Mouse (Mus musculus): ENCODE results near the gene Mapk8ip3. TPM values are rescaled to one million over a fixed set of nuclear protein-coding genes. Genes with fewer than 3 reads are reported as not detected.

Mapk8ip3 gene
- polyA plus RNA-seq, 1 experiment from 2014 or later = 82.1 TPM

DNA sequence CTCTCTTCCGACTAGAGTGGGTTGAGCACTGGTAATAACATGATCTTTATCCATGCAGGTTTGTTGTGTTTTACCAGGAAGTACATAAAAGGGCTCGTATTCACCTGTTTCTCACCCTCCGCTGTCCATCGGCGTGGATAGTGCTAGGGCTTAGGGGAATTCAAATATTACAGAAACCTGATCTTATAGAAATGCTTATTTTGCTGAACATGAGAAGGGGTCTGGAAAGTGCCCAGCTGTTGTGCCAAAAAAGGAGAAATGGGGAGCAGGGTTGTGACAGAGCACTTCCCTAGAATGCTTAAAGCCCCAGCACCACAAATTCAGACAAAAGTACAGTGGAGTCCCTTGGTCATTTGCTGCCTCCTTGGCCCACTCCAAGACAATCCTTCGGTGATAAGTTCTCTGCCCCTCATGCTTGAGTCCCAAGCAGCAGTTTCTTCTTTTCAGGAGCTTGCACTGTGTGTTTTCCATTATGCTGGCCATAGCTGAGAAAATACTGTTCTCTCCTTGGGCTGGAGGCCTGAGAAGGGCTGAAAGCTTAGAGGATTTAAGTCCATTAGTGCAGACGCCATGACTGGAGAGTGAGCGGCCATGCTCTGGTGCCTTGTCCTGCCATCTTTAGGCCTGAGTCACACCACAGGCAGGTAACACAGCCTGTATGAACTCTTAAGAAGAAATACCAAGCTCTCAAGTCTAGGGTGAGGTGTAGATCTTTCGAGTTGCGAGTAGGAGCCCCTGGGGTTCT is 85.2 kb downstream of the Mapk8ip3 start:
- H3K4me2 ChIP-seq (replicated peaks) = peak overlapping the region; percentile 92
- no peak overlapping the region for H3K27ac ChIP-seq
- no peak for ATAC-seq (ENCODE audit: low FRiP score, low read depth)
- H3K9me3 ChIP-seq = no peaks in the 10 kb centered on the region
- H3K4me3 ChIP-seq = peak overlapping the region; percentile 78; the same call in 1 of the 2 replicates
- peaks cover 9% of the 10 kb centered on the region for H3K36me3 ChIP-seq
- H3K4me1 ChIP-seq = peaks cover 17% of the 10 kb centered on the region; the same call in 1 of the 2 replicates
- 85% methylated on average over 10 of the region's 10 CpGs for WGBS
- H3K9ac ChIP-seq = no peak overlapping the region
- H3K27me3 ChIP-seq (replicated peaks) = peaks cover 4% of the 10 kb centered on the region; the same call in 1 of the 2 replicates

DNA sequence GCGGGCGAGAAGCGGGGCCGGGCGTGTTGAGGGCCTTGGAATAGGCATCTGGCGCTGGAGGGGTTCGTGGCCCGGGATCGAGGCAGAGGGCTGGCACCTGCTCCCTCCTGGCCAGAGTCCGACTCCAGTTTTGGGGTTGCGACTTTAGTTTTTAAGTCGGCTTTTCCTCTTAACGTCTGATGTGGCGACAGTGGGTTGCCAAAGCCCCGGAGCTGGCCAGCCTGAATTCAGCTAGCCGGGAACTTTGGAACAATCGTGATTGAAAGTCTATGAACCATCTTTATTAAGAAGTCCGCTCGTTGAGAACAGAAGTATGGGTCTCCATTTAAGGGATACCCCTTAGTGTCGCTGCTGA is 86.0 kb downstream of the Mapk8ip3 start:
- peaks cover 7% of the 10 kb centered on the region for H3K36me3 ChIP-seq
- peak overlapping the region; percentile 78 for H3K4me3 ChIP-seq
- no peak; the same call in 1 of the 2 replicates for ATAC-seq (ENCODE audit: low FRiP score, low read depth)
- H3K27ac ChIP-seq = no peak overlapping the region; the same call in 1 of the 2 replicates
- H3K4me2 ChIP-seq (replicated peaks) = peak overlapping the region; percentile 92
- H3K27me3 ChIP-seq (replicated peaks) = peaks cover 4% of the 10 kb centered on the region; the same call in 1 of the 2 replicates
- peaks cover 17% of the 10 kb centered on the region; the same call in 1 of the 2 replicates for H3K4me1 ChIP-seq
- peak overlapping the region; percentile 67 for H3K9ac ChIP-seq
- H3K9me3 ChIP-seq = no peaks in the 10 kb centered on the region
- 2% methylated on average over 20 of the region's 20 CpGs for WGBS

DNA sequence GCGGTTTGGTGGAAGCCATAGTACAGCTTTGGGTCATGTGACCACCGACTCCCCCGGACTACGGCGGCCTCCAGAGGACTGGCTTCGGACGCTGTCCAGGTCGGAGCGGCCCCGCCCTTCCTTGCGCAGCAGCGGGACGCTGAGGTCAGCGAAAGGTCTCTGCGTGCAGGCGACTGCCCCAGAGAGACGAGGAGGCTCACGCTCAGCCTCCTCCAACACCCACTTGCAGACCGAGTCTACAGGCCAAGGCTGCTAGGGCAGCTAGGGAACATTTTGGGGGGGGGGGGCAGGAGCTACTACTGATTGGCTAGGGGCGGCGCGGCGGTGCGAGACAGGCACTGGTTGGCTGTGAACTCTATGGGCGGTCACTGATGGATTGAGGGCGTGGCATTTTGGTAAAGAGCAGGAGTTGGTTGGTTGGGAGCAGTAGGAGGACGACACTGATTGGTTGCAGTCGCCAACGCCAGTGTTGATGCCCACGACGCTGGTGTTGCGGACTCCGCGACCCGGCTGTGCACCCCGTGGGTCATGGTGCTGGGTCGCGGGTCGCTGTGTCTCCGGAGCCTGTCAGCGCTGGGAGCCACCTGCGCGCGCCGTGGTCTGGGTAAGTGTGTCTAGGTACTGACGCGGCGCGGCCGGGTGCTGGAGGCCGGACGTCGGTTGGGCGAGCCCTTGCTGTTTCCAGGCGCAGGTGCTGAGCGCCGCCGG is 86.6 kb downstream of the Mapk8ip3 start, which contains the start of gene Fahd1:
TSS of gene Fahd1 (minus strand) at position 300 of the 708 bp plus-strand sequence.
- Histone ChIP-seq H3K36me3 (peaks cover 7% of the 10 kb centered on the region), H3K9me3 (no peaks in the 10 kb centered on the region), H3K4me1 (peaks cover 17% of the 10 kb centered on the region; the same call in 1 of the 2 replicates), H3K4me3 (peak within 1 kb of the TSS; percentile 78), H3K9ac (peak within 1 kb of the TSS; percentile 77), H3K4me2 (replicated peaks) (peak within 1 kb of the TSS; percentile 92), H3K27ac (peak within 1 kb of the TSS; percentile 84), H3K27me3 (replicated peaks) (peaks cover 4% of the 10 kb centered on the region; the same call in 1 of the 2 replicates)
- under 1% methylated on average over 58 of the region's 58 CpGs for WGBS
- peak; percentile 100 for ATAC-seq (ENCODE audit: low FRiP score, low read depth)

DNA sequence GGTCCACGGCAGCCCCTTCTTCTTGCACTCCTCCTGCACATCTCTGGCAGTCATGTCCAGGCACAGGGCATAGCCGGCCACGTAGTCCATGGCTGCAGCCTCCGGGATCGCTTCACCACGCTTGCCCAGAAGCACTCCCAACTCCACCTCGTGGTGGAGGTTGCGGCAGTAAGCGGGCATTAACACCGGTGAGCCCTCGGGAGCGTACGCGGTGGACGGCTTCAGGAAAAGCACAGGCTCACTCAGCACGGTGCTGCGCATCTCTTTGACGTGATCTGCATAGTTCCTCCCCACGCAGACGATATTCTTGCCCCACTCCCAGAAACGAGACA is 87.1 kb downstream of the Mapk8ip3 start:
- Histone ChIP-seq H3K27me3 (replicated peaks) (peaks cover 4% of the 10 kb centered on the region; the same call in 1 of the 2 replicates), H3K4me3 (peak overlapping the region; percentile 78), H3K4me2 (replicated peaks) (peak overlapping the region; percentile 92), H3K36me3 (peaks cover 7% of the 10 kb centered on the region), H3K9me3 (no peaks in the 10 kb centered on the region), H3K27ac (no peak overlapping the region), H3K9ac (peak overlapping the region; percentile 77), H3K4me1 (peaks cover 17% of the 10 kb centered on the region; the same call in 1 of the 2 replicates)
- under 1% methylated on average over 21 of the region's 21 CpGs for WGBS
- ATAC-seq (ENCODE audit: low FRiP score, low read depth) = peak; percentile 73

DNA sequence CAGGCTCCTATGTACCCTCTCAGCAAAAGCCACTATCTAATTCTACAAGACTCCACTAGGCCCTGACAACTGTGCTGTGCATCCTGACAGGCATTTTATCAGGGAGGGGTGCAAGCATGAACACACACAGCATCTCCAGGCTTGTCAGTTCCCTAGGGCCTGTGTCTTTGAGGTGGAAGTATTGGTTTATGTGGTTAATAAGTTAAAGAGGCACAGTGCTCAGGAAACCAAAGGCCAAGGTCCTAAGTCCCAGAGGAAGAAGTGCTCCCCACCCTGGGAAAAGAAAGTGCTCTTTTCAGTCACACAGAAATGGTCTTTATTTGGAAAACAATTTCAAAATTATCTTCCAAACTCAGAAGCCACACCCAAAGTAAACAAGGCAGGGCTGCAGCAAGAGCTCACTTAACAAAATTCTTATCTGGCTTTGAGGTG is 88.2 kb downstream of the Mapk8ip3 start:
- H3K4me2 ChIP-seq (replicated peaks) = peak overlapping the region; percentile 92

DNA sequence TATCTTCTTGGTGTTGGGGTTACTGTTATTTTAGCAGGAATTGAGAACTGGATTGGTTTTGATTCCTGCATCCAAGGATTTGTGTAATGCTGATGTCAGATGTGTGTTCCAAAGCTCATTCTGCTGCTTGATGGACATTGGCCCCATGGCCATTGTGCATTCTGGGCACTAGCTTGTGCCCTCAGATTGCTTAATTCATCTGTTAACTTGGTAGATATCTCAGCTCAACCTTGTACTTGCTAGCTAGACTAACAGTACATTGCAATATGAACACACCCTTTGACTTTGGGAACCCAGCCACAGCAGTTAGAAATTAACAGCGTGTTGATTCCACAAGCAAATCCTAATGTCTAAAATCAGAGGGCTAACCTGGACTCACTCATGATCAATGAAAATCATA is 89.4 kb downstream of the Mapk8ip3 start:
- Histone ChIP-seq H3K9me3 (no peaks in the 10 kb centered on the region), H3K9ac (no peak overlapping the region), H3K4me2 (replicated peaks) (no peak overlapping the region), H3K36me3 (no peaks in the 10 kb centered on the region), H3K27ac (no peak overlapping the region), H3K4me3 (no peak overlapping the region), H3K4me1 (peaks cover 17% of the 10 kb centered on the region; the same call in 1 of the 2 replicates), H3K27me3 (replicated peaks) (peaks cover 4% of the 10 kb centered on the region; the same call in 1 of the 2 replicates)
- ATAC-seq (ENCODE audit: low FRiP score, low read depth) = no peak
- WGBS = 98% methylated on average over 1 of the region's 1 CpGs

More for the DNA sequence above, 88.2 kb downstream of the Mapk8ip3 start:
- Histone ChIP-seq H3K9me3 (no peaks in the 10 kb centered on the region), H3K27ac (no peak overlapping the region), H3K4me3 (no peak overlapping the region), H3K36me3 (peaks cover 5% of the 10 kb centered on the region), H3K4me1 (peaks cover 17% of the 10 kb centered on the region; the same call in 1 of the 2 replicates), H3K9ac (no peak overlapping the region), H3K27me3 (replicated peaks) (peaks cover 4% of the 10 kb centered on the region; the same call in 1 of the 2 replicates)
- no peak for ATAC-seq (ENCODE audit: low FRiP score, low read depth)

DNA sequence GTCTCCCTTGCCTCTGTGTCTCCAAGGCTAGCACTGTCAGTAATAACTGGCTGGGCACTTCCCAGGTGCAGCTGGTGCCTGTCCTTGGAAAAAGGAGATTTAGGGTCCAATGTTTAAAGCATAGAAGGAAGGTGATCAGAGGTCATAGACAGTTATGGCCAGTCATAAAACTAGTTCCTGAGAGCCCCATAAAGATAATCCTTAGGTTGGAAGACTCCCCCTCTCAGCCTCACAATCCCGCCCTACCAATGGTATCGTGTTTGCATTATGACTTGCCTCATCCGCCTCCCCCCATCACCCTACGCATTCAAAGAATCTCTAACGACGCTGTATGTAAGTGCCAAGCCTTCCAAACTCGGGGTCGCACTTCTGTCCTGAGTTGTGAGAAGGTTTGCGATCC is 92.3 kb downstream of the Mapk8ip3 start:
- no peak overlapping the region for H3K9ac ChIP-seq
- H3K27ac ChIP-seq = no peak overlapping the region
- WGBS = 44% methylated on average over 9 of the region's 9 CpGs
- H3K4me2 ChIP-seq (replicated peaks) = no peak overlapping the region
- ATAC-seq (ENCODE audit: low FRiP score, low read depth) = no peak
- peaks cover 6% of the 10 kb centered on the region; the same call in 1 of the 2 replicates for H3K4me1 ChIP-seq
- peaks cover 3% of the 10 kb centered on the region; the same call in 1 of the 2 replicates for H3K27me3 ChIP-seq (replicated peaks)
- no peaks in the 10 kb centered on the region for H3K36me3 ChIP-seq
- no peak overlapping the region for H3K4me3 ChIP-seq
- no peaks in the 10 kb centered on the region for H3K9me3 ChIP-seq

DNA sequence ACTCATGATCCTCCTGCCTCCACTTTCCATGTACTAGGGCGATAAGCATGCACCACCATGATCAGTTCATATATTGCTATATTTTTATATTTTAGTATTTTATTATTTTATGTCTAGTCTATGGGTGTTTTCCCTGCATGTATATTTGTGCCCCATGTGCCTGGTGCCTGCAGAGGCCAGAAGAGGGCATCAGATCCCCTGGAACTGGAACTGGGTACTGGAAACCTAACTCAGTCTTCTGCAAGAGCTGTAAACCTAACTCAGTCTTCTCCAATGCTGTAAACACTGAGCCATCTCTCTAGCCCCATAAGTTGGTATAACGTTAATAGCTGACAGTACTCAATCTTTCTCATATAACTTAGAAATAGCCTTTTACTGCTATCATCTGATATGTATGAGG is 94.1 kb downstream of the Mapk8ip3 start:
- 50% methylated on average over 2 of the region's 2 CpGs for WGBS
- H3K27me3 ChIP-seq (replicated peaks) = peaks cover 3% of the 10 kb centered on the region; the same call in 1 of the 2 replicates
- H3K4me2 ChIP-seq (replicated peaks) = no peak overlapping the region
- H3K27ac ChIP-seq = no peak overlapping the region
- no peaks in the 10 kb centered on the region for H3K9me3 ChIP-seq
- ATAC-seq (ENCODE audit: low FRiP score, low read depth) = no peak
- H3K4me1 ChIP-seq = no peaks in the 10 kb centered on the region
- no peak overlapping the region for H3K9ac ChIP-seq
- no peaks in the 10 kb centered on the region for H3K36me3 ChIP-seq
- no peak overlapping the region for H3K4me3 ChIP-seq

Other genes with a start within 250 kb of the Mapk8ip3 start
- 42.3 and 43.3 TPM in 2 replicates for gene Syngr3, start 247.0 kb downstream of the Mapk8ip3 start, polyA plus RNA-seq (2016; fragmentation: Nextera tagmentation; extraction: Ambion mirVana)
- 40.2 and 41.9 TPM in 2 replicates for gene Gfer, start 240.8 kb downstream of the Mapk8ip3 start, polyA plus RNA-seq (2016; fragmentation: Nextera tagmentation; extraction: Ambion mirVana)
- gene Noxo1, start 240.7 kb downstream of the Mapk8ip3 start, polyA plus RNA-seq (2016; fragmentation: Nextera tagmentation; extraction: Ambion mirVana) = 2.4 and 3.0 TPM in 2 replicates
- 91.5 and 95.3 TPM in 2 replicates for gene Tbl3, start 229.3 kb downstream of the Mapk8ip3 start, polyA plus RNA-seq (2016; fragmentation: Nextera tagmentation; extraction: Ambion mirVana)
- gene Rnf151, start 218.9 kb downstream of the Mapk8ip3 start, polyA plus RNA-seq (2016; fragmentation: Nextera tagmentation; extraction: Ambion mirVana) = not detected in 2 replicates
- 826 and 871 TPM in 2 replicates for gene Rps2, start 218.9 kb downstream of the Mapk8ip3 start, polyA plus RNA-seq (2016; fragmentation: Nextera tagmentation; extraction: Ambion mirVana)
- gene Ndufb10, start 212.5 kb downstream of the Mapk8ip3 start, polyA plus RNA-seq (2016; fragmentation: Nextera tagmentation; extraction: Ambion mirVana) = 230 and 240 TPM in 2 replicates
- gene Rpl3l, start 209.2 kb downstream of the Mapk8ip3 start, polyA plus RNA-seq (2016; fragmentation: Nextera tagmentation; extraction: Ambion mirVana) = not detected in 2 replicates
- gene Msrb1, start 200.3 kb downstream of the Mapk8ip3 start, polyA plus RNA-seq (2016; fragmentation: Nextera tagmentation; extraction: Ambion mirVana) = 23.3 and 24.8 TPM in 2 replicates
- 0.62 and 0.69 TPM in 2 replicates for gene Hs3st6, start 184.0 kb downstream of the Mapk8ip3 start, polyA plus RNA-seq (2016; fragmentation: Nextera tagmentation; extraction: Ambion mirVana)
- not detected in 2 replicates for gene Meiob, start 132.7 kb downstream of the Mapk8ip3 start, polyA plus RNA-seq (2016; fragmentation: Nextera tagmentation; extraction: Ambion mirVana)
- gene Hagh, start 96.8 kb downstream of the Mapk8ip3 start, polyA plus RNA-seq (2016; fragmentation: Nextera tagmentation; extraction: Ambion mirVana) = 37.5 and 40.0 TPM in 2 replicates
- 18.2 and 18.7 TPM in 2 replicates for gene Fahd1, start 86.6 kb downstream of the Mapk8ip3 start, polyA plus RNA-seq (2016; fragmentation: Nextera tagmentation; extraction: Ambion mirVana)
- 0.28 and 0.32 TPM in 2 replicates for gene Igfals, start 71.0 kb downstream of the Mapk8ip3 start, polyA plus RNA-seq (2016; fragmentation: Nextera tagmentation; extraction: Ambion mirVana)
- 75.4 and 75.9 TPM in 2 replicates for gene Nubp2, start 50.6 kb downstream of the Mapk8ip3 start, polyA plus RNA-seq (2016; fragmentation: Nextera tagmentation; extraction: Ambion mirVana)
- gene Spsb3, start 50.3 kb downstream of the Mapk8ip3 start, polyA plus RNA-seq (2016; fragmentation: Nextera tagmentation; extraction: Ambion mirVana) = 53.1 and 57.7 TPM in 2 replicates
- gene Eme2, start 41.9 kb downstream of the Mapk8ip3 start, polyA plus RNA-seq (2016; fragmentation: Nextera tagmentation; extraction: Ambion mirVana) = 41.6 and 44.5 TPM in 2 replicates
- gene Mrps34, start 41.9 kb downstream of the Mapk8ip3 start, polyA plus RNA-seq (2016; fragmentation: Nextera tagmentation; extraction: Ambion mirVana) = 89.9 and 98.4 TPM in 2 replicates
- 49.7 and 55.1 TPM in 2 replicates for gene Nme3, start 40.5 kb downstream of the Mapk8ip3 start, polyA plus RNA-seq (2016; fragmentation: Nextera tagmentation; extraction: Ambion mirVana)
- gene Jpt2, start 23.7 kb upstream of the Mapk8ip3 start, polyA plus RNA-seq (2016; fragmentation: Nextera tagmentation; extraction: Ambion mirVana) = 183 TPM in 2 replicates
- 12.0 and 13.1 TPM in 2 replicates for gene Cramp1l, start 78.8 kb upstream of the Mapk8ip3 start, polyA plus RNA-seq (2016; fragmentation: Nextera tagmentation; extraction: Ambion mirVana)
- 23.0 and 29.4 TPM in 2 replicates for gene Ift140, start 79.1 kb upstream of the Mapk8ip3 start, polyA plus RNA-seq (2016; fragmentation: Nextera tagmentation; extraction: Ambion mirVana)
- gene Tmem204, start 146.6 kb upstream of the Mapk8ip3 start, polyA plus RNA-seq (2016; fragmentation: Nextera tagmentation; extraction: Ambion mirVana) = 11.1 and 11.7 TPM in 2 replicates
- gene Telo2, start 179.0 kb upstream of the Mapk8ip3 start, polyA plus RNA-seq (2016; fragmentation: Nextera tagmentation; extraction: Ambion mirVana) = 43.3 and 50.9 TPM in 2 replicates
- gene Ptx4, start 183.8 kb upstream of the Mapk8ip3 start, polyA plus RNA-seq (2016; fragmentation: Nextera tagmentation; extraction: Ambion mirVana) = not detected in 2 replicates
- gene Clcn7, start 196.4 kb upstream of the Mapk8ip3 start, polyA plus RNA-seq (2016; fragmentation: Nextera tagmentation; extraction: Ambion mirVana) = 22.4 and 25.1 TPM in 2 replicates
- gene Ccdc154, start 225.5 kb upstream of the Mapk8ip3 start, polyA plus RNA-seq (2016; fragmentation: Nextera tagmentation; extraction: Ambion mirVana) = not detected in 2 replicates
- not detected in 2 replicates for gene Gm38655, start 238.5 kb upstream of the Mapk8ip3 start, polyA plus RNA-seq (2016; fragmentation: Nextera tagmentation; extraction: Ambion mirVana)
- gene BC003965, start 247.6 kb upstream of the Mapk8ip3 start, polyA plus RNA-seq (2016; fragmentation: Nextera tagmentation; extraction: Ambion mirVana) = 34.1 and 36.2 TPM in 2 replicates

Data from neural tube, embryonic 12.5 days (tissue).